Mouse (Mus musculus) lung, adult 2 months (tissue): ENCODE measurements around the gene Dcaf15.

ENCODE experiments used
- CTCF ChIP-seq: fragments of 200-500 bp; IDR thresholded peaks from 2 replicates; pipeline ENCODE4 v1.5.1; 2011; ENCODE audit warnings: mild to moderate bottlenecking, low read length, control low read depth; ENCODE audit not compliant: insufficient read depth
- POLR2A ChIP-seq: fragments of 200-500 bp; IDR thresholded peaks from 2 replicates; pipeline ENCODE4 v1.6.1; 2011; ENCODE audit warnings: low read depth, mild to moderate bottlenecking, control low read depth, low read length, borderline replicate concordance; ENCODE audit errors: extremely low read depth

DNA sequence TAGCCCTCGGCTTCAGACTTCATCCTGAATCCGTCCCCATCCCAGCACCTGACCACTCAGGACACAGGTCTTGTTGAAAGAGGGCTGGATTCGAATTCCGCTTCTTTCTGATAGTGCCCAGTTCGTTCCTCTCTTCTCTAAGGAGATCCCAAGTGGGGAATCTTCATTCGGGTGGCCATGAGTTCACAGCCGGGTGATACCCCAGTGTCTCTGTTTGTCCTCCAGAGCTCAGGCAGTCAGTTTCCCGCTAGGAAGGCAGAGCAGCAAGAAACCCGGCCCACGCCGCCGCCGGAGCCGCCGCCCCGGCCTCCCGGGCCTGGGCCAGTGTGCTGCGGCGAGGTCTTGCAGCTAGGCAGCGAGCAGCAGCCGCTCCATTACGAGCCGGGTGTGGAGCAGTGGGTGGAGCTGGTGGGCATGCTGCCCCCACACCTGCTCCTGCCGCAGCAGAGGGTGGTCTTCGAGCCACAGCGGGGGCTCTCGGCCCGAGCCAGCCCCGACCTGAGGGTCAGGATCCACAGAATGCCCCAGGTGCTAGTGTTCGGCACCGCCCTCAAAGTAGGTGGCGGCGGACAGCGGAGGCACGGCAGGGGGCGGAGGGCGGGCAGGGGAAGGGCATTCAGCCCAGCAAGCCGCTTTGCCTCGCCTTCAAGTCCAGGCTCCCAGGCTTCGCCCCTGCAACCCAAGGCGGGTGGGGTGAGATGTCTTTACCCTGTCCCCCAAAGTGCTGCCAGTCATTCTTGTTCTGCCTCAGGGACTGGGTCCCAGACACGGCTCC lies 20.0 kb downstream of the Dcaf15 start:
- TF ChIP-seq POLR2A (no peak), CTCF (no peak)
